Mouse (Mus musculus) embryonic facial prominence, embryonic 13.5 days (tissue): ENCODE results near the gene Clk2. TPM values are rescaled to one million over a fixed set of nuclear protein-coding genes. Genes with fewer than 3 reads are reported as not detected.

ENCODE experiments used
- ATAC-seq: fragments of 200-750 bp; cut with Nextera tagmentation; 2 replicates; pipeline ENCODE4 v1.8.0; 2017; ENCODE audit warnings: low read depth; ENCODE audit not compliant: insufficient number of reproducible peaks, insufficient read depth, low FRiP score, low TSS enrichment
- H3K27ac ChIP-seq: fragments of 300-500 bp; sonication (generic); 2 replicates; pipeline ENCODE4 v1.5.1; 2015; ENCODE audit warnings: moderate library complexity, mild to moderate bottlenecking, inconsistent platforms
- H3K27me3 ChIP-seq: fragments of 300-500 bp; sonication (generic); 2 replicates; pipeline ENCODE4 v1.6.1; 2015; ENCODE audit warnings: mild to moderate bottlenecking, inconsistent platforms
- H3K36me3 ChIP-seq: fragments of 300-500 bp; sonication (generic); 2 replicates; pipeline ENCODE4 v1.6.1; 2015; ENCODE audit warnings: mild to moderate bottlenecking, inconsistent platforms
- H3K4me1 ChIP-seq: fragments of 300-500 bp; sonication (generic); 2 replicates; pipeline ENCODE4 v1.6.1; 2015; ENCODE audit warnings: inconsistent platforms
- H3K4me2 ChIP-seq: fragments of 300-500 bp; sonication (generic); 2 replicates; pipeline ENCODE4 v1.6.1; 2015; ENCODE audit warnings: moderate library complexity, mild to moderate bottlenecking, inconsistent platforms
- H3K4me3 ChIP-seq: fragments of 300-500 bp; sonication (generic); 2 replicates; pipeline ENCODE4 v1.5.1; 2015; ENCODE audit warnings: mild to moderate bottlenecking, inconsistent platforms
- H3K9ac ChIP-seq: fragments of 300-500 bp; sonication (generic); 2 replicates; pipeline ENCODE4 v1.6.1; 2015; ENCODE audit warnings: mild to moderate bottlenecking, inconsistent platforms
- H3K9me3 ChIP-seq: fragments of 300-500 bp; sonication (generic); 2 replicates; pipeline ENCODE4 v1.6.1; 2016; ENCODE audit warnings: inconsistent platforms
- WGBS: fragments of 180-500 bp; shearing (Covaris S2); methylation state at CpG from one replicate; pipeline ENCODE4 v1.1.7; 2015; ENCODE audit warnings: mixed read lengths; 5-methylcytosine and 5-hydroxymethylcytosine counted together
- polyA plus RNA-seq: library from polyadenylated mRNA; unstranded; fragments of >200 nt; fragmentation: Nextera tagmentation; extraction: Ambion mirVana; gene quantifications from 2 replicates; pipeline ENCODE4 v1.2.1, GENCODE M21; 2015

Clk2 gene
- polyA plus RNA-seq, 1 experiment from 2014 or later, result 39.9 TPM

- H3K27me3 ChIP-seq, result peaks cover 15% of the 10 kb centered on the region; the same call in 1 of the 2 replicates
- H3K36me3 ChIP-seq, result no peaks in the 10 kb centered on the region
- WGBS, result 36% methylated on average over 9 of the region's 9 CpGs
- ATAC-seq, result no peak
- no peak overlapping the region for H3K4me2 ChIP-seq
- H3K4me1 ChIP-seq, result peaks cover 10% of the 10 kb centered on the region
- no peak overlapping the region for H3K4me3 ChIP-seq
- no peak overlapping the region for H3K9ac ChIP-seq
- no peaks in the 10 kb centered on the region for H3K9me3 ChIP-seq
- H3K27ac ChIP-seq, result no peak overlapping the region
Measured at GRCm38 (mm10) chr3:89136365-89136764, 28.2 kb upstream of the Clk2 start.

- H3K9me3 ChIP-seq, result no peaks in the 10 kb centered on the region
- no peak overlapping the region for H3K4me2 ChIP-seq
- peaks cover 37% of the 10 kb centered on the region for H3K27me3 ChIP-seq
- no peak overlapping the region for H3K27ac ChIP-seq
- H3K9ac ChIP-seq, result no peak overlapping the region
- H3K4me1 ChIP-seq, result peaks cover 14% of the 10 kb centered on the region
- no peak for ATAC-seq
- H3K36me3 ChIP-seq, result no peaks in the 10 kb centered on the region
- 82% methylated on average over 10 of the region's 10 CpGs for WGBS
- H3K4me3 ChIP-seq, result no peak overlapping the region
Measured at GRCm38 (mm10) chr3:89144821-89145220, 19.8 kb upstream of the Clk2 start.

GRCm38 (mm10) chr3:89145566-89145965 is 19.0 kb upstream of the Clk2 start:
- Histone ChIP-seq H3K4me1 (peaks cover 14% of the 10 kb centered on the region), H3K36me3 (no peaks in the 10 kb centered on the region), H3K9ac (no peak overlapping the region), H3K4me3 (no peak overlapping the region), H3K27ac (no peak overlapping the region), H3K27me3 (peaks cover 45% of the 10 kb centered on the region), H3K9me3 (no peaks in the 10 kb centered on the region), H3K4me2 (no peak overlapping the region)
- no peak for ATAC-seq
- 19% methylated on average over 8 of the region's 8 CpGs for WGBS

- peak overlapping the region; percentile 62 for H3K9ac ChIP-seq
Measured at GRCm38 (mm10) chr3:89147101-89147978, 17.3 kb upstream of the Clk2 start.

GRCm38 (mm10) chr3:89147979-89148311 is 16.6 kb upstream of the Clk2 start:
- ATAC-seq, result no peak
- H3K9me3 ChIP-seq, result no peaks in the 10 kb centered on the region
- peaks cover 14% of the 10 kb centered on the region for H3K4me1 ChIP-seq
- no peak overlapping the region for H3K27ac ChIP-seq
- peak overlapping the region; percentile 67 for H3K4me2 ChIP-seq
- peaks cover 60% of the 10 kb centered on the region for H3K27me3 ChIP-seq
- peak overlapping the region; percentile 62 for H3K9ac ChIP-seq
- peak overlapping the region; percentile 41 for H3K4me3 ChIP-seq
- no peaks in the 10 kb centered on the region for H3K36me3 ChIP-seq
- WGBS, result 4% methylated on average over 15 of the region's 15 CpGs

More at GRCm38 (mm10) chr3:89147101-89147978, 17.3 kb upstream of the Clk2 start:
- Histone ChIP-seq H3K9me3 (no peaks in the 10 kb centered on the region), H3K27me3 (peaks cover 57% of the 10 kb centered on the region), H3K4me2 (peak overlapping the region; percentile 67), H3K27ac (no peak overlapping the region), H3K4me3 (peak overlapping the region; percentile 41), H3K36me3 (no peaks in the 10 kb centered on the region), H3K4me1 (peaks cover 14% of the 10 kb centered on the region)
- ATAC-seq, result no peak
- 24% methylated on average over 26 of the region's 26 CpGs for WGBS

GRCm38 (mm10) chr3:89148567-89148966 is 16.0 kb upstream of the Clk2 start:
- ATAC-seq, result no peak
- Histone ChIP-seq H3K27me3 (peaks cover 60% of the 10 kb centered on the region), H3K4me3 (no peak overlapping the region), H3K36me3 (no peaks in the 10 kb centered on the region), H3K4me1 (peaks cover 14% of the 10 kb centered on the region), H3K9ac (no peak overlapping the region), H3K4me2 (peak overlapping the region; percentile 67; the same call in 1 of the 2 replicates), H3K9me3 (no peaks in the 10 kb centered on the region), H3K27ac (no peak overlapping the region)
- 72% methylated on average over 14 of the region's 14 CpGs for WGBS

- no peak overlapping the region for H3K27ac ChIP-seq
Measured at GRCm38 (mm10) chr3:89152084-89152835, 12.3 kb upstream of the Clk2 start.

GRCm38 (mm10) chr3:89156951-89157350 is 7.6 kb upstream of the Clk2 start:
- Histone ChIP-seq H3K36me3 (no peaks in the 10 kb centered on the region), H3K9ac (no peak overlapping the region), H3K27me3 (peaks cover 34% of the 10 kb centered on the region), H3K4me3 (no peak overlapping the region), H3K4me1 (peaks cover 19% of the 10 kb centered on the region), H3K9me3 (no peaks in the 10 kb centered on the region), H3K4me2 (no peak overlapping the region), H3K27ac (no peak overlapping the region)
- 87% methylated on average over 8 of the region's 8 CpGs for WGBS
- ATAC-seq, result no peak

More at GRCm38 (mm10) chr3:89152084-89152835, 12.3 kb upstream of the Clk2 start:
- WGBS, result 62% methylated on average over 17 of the region's 17 CpGs
- Histone ChIP-seq H3K9ac (no peak overlapping the region), H3K4me3 (no peak overlapping the region), H3K4me1 (peaks cover 12% of the 10 kb centered on the region), H3K36me3 (no peaks in the 10 kb centered on the region), H3K27me3 (peaks cover 47% of the 10 kb centered on the region), H3K4me2 (no peak overlapping the region), H3K9me3 (no peaks in the 10 kb centered on the region)
- no peak for ATAC-seq

GRCm38 (mm10) chr3:89158651-89159050 is 5.9 kb upstream of the Clk2 start:
- peaks cover 26% of the 10 kb centered on the region for H3K27me3 ChIP-seq
- 22% methylated on average over 7 of the region's 7 CpGs for WGBS
- no peak for ATAC-seq
- H3K4me1 ChIP-seq, result peaks cover 19% of the 10 kb centered on the region
- no peaks in the 10 kb centered on the region for H3K36me3 ChIP-seq
- no peaks in the 10 kb centered on the region for H3K9me3 ChIP-seq
- no peak overlapping the region for H3K9ac ChIP-seq
- peak overlapping the region; percentile 69 for H3K4me3 ChIP-seq
- no peak overlapping the region for H3K27ac ChIP-seq
- peak overlapping the region; percentile 99; the same call in 1 of the 2 replicates for H3K4me2 ChIP-seq

- peak overlapping the region; percentile 69 for H3K4me3 ChIP-seq
- H3K9ac ChIP-seq, result peak overlapping the region; percentile 71; the same call in 1 of the 2 replicates
- no peak for ATAC-seq
- H3K36me3 ChIP-seq, result no peaks in the 10 kb centered on the region
- H3K4me1 ChIP-seq, result peaks cover 23% of the 10 kb centered on the region
- no peaks in the 10 kb centered on the region for H3K9me3 ChIP-seq
- WGBS, result under 1% methylated on average over 13 of the region's 13 CpGs
- no peak overlapping the region for H3K27ac ChIP-seq
- H3K4me2 ChIP-seq, result peak overlapping the region; percentile 99
- peaks cover 25% of the 10 kb centered on the region for H3K27me3 ChIP-seq
Measured at GRCm38 (mm10) chr3:89159211-89159610, 5.4 kb upstream of the Clk2 start.

GRCm38 (mm10) chr3:89159616-89160344 is 4.8 kb upstream of the Clk2 start, which contains the start of gene Hcn3:
Hcn3 (minus strand) TSS chr3:89160196.
- under 1% methylated on average over 49 of the region's 66 CpGs for WGBS

More at GRCm38 (mm10) chr3:89159616-89160344, 4.8 kb upstream of the Clk2 start, which contains the start of gene Hcn3:
- no peaks in the 10 kb centered on the region for H3K36me3 ChIP-seq
- H3K27me3 ChIP-seq, result peaks cover 24% of the 10 kb centered on the region
- peak within 1 kb of the TSS; percentile 99 for H3K4me2 ChIP-seq
- peak within 1 kb of the TSS; percentile 71 for H3K9ac ChIP-seq
- peak within 1 kb of the TSS; percentile 69 for H3K4me3 ChIP-seq
- H3K27ac ChIP-seq, result no peak within 1 kb of the TSS
- 0 out of 2 replicates have a peak, but pooled peaks have one; percentile 59 for ATAC-seq
- no peaks in the 10 kb centered on the region for H3K9me3 ChIP-seq
- peaks cover 23% of the 10 kb centered on the region for H3K4me1 ChIP-seq
